Mouse (Mus musculus): Measurements from ENCODE around the gene Itpa. TPM values are rescaled to one million over a fixed set of nuclear protein-coding genes. Genes with fewer than 3 reads are reported as not detected.

The Itpa gene
- polyA plus RNA-seq, 1 experiment from 2014 or later, result 66.5 TPM

DNA sequence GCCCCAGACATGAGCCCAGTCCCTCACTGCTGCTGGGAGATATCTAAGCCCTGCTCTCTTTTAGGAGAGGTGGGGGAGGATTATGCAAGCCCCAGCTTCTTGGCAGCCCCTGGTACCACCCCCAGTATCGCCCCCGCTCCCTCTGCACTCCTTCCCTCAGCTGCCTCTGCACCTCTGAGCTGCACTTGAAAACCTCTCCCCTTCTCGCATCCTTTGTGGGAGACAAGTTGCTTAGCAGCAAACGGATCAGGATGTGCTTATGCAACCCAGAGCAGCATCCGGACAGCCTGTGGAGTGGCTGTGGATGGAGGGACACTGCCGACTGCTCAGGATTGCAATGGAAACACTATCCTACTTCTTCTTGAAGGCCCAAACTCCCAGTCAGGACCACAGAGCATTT, 9.9 kb upstream of the Itpa start:
- Histone ChIP-seq H3K9ac (no peak overlapping the region), H3K9me3 (replicated peaks) (no peaks in the 10 kb centered on the region), H3K27me3 (no peaks in the 10 kb centered on the region), H3K4me2 (no peak overlapping the region), H3K36me3 (peaks cover 93% of the 10 kb centered on the region), H3K4me1 (replicated peaks) (peaks cover 58% of the 10 kb centered on the region), H3K27ac (peak overlapping the region; percentile 90), H3K4me3 (replicated peaks) (no peak overlapping the region)
- DNase-seq, result no peak
- no peak for ATAC-seq (ENCODE audit: low read depth)
- 82% methylated on average over 6 of the region's 6 CpGs for WGBS (ENCODE audit: insufficient replicate concordance)

DNA sequence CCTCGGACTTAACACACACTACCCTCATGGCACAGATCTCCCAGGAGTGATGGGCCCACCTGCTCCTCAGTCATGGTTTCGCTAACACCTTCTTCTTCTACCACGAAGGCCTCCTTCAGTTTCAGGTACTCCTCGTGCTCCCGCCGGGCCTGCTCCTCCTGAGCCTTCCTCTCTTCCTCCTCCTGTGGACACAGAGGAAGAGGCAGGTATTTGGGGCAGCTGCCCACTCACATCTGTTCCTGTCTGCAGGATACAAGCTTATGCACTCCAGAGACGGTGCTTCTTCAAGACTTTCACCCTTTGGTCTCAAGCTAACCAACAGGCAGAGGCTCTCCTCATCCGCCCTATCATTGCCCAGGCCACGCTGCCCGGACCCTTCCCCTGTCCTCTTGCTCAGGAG, 8.9 kb upstream of the Itpa start:
- ATAC-seq (ENCODE audit: low read depth) (no peak), DNase-seq (no peak)
- Histone ChIP-seq H3K4me2 (no peak overlapping the region), H3K27ac (no peak overlapping the region), H3K36me3 (peaks cover 88% of the 10 kb centered on the region), H3K27me3 (no peaks in the 10 kb centered on the region), H3K9me3 (replicated peaks) (no peaks in the 10 kb centered on the region), H3K9ac (no peak overlapping the region), H3K4me3 (replicated peaks) (no peak overlapping the region), H3K4me1 (replicated peaks) (peaks cover 61% of the 10 kb centered on the region)
- WGBS (ENCODE audit: insufficient replicate concordance), result 91% methylated on average over 10 of the region's 10 CpGs

GRCm38 (mm10) chr2:130663342-130663741, 4.1 kb upstream of the Itpa start:
- ATAC-seq (ENCODE audit: low read depth) (no peak), DNase-seq (no peak)
- peak overlapping the region; percentile 70 for H3K4me3 ChIP-seq (replicated peaks)
- peak overlapping the region; percentile 87 for H3K4me2 ChIP-seq
- no peaks in the 10 kb centered on the region for H3K9me3 ChIP-seq (replicated peaks)
- no peaks in the 10 kb centered on the region for H3K27me3 ChIP-seq
- peak overlapping the region; percentile 93 for H3K27ac ChIP-seq
- H3K4me1 ChIP-seq (replicated peaks), result peaks cover 44% of the 10 kb centered on the region
- H3K9ac ChIP-seq, result peak overlapping the region; percentile 84
- 88% methylated on average over 11 of the region's 11 CpGs for WGBS (ENCODE audit: insufficient replicate concordance)
- H3K36me3 ChIP-seq, result peaks cover 44% of the 10 kb centered on the region

DNA sequence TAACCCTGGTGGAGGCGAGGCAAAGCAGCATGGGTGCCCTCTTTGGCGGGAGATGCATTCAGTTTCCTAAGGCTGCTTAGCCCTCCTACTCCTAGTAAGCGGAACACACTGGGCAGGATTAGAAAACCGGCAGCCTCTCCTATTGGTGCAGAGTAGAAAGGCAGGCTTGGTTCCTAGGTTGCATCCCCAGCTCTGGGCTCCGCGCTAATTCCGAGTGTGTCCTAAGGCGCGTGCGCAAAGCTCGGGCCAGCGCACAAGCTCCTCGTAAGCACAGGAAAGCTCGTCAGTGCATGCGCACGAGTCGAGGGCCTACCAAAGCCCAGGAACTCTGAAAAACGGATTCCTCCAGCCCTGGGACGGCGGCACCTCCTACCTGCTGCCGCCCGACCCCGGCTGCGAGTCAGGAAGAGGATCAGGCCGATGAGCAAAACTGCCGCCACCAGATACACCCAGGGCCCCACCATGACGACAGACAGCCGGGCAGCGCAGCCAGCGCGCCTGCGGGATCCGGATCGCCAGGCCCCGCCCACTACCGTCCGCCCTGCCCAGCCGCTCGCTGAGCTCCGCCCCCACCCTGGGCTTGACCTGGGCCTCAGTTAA, 3.2 kb upstream of the Itpa start, which contains the start of gene Ddrgk1:
Gene Ddrgk1 (minus strand): TSS at position 558 of the 600 bp plus-strand sequence.
- ATAC-seq (ENCODE audit: low read depth) (peak; percentile 91), DNase-seq (peak; percentile 92)
- H3K36me3 ChIP-seq, result peaks cover 35% of the 10 kb centered on the region
- H3K4me1 ChIP-seq (replicated peaks), result peaks cover 52% of the 10 kb centered on the region
- H3K27ac ChIP-seq, result peak within 1 kb of the TSS; percentile 93
- H3K4me3 ChIP-seq (replicated peaks), result peak within 1 kb of the TSS; percentile 70
- no peaks in the 10 kb centered on the region for H3K9me3 ChIP-seq (replicated peaks)
- peak within 1 kb of the TSS; percentile 84 for H3K9ac ChIP-seq
- peak within 1 kb of the TSS; percentile 87 for H3K4me2 ChIP-seq
- no peaks in the 10 kb centered on the region for H3K27me3 ChIP-seq
- WGBS (ENCODE audit: insufficient replicate concordance), result under 1% methylated on average over 40 of the region's 40 CpGs

DNA sequence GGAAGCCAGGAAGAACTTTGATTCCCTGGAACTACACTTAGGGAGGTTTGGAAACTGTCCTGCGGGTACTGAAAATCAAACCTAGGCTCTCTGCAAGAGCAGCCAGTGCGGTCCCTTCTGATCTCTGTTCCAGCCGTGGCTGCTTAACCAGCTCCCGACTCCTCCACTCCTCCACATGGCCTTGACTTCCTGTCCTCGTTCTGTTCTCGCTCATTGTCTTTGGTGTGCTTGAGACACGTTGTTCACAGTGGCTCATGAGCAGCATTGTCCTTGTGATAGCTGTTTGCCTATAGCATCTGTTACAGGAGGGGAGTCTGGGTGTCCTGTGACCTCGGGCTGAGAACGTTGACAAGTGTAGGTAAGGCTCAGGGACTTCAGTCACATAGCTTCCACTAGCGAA, 9.8 kb downstream of the Itpa start:
- Histone ChIP-seq H3K4me1 (replicated peaks) (no peaks in the 10 kb centered on the region), H3K9ac (no peak overlapping the region), H3K4me2 (no peak overlapping the region), H3K9me3 (replicated peaks) (no peaks in the 10 kb centered on the region), H3K4me3 (replicated peaks) (no peak overlapping the region), H3K27me3 (no peaks in the 10 kb centered on the region), H3K36me3 (peaks cover 97% of the 10 kb centered on the region), H3K27ac (no peak overlapping the region)
- WGBS (ENCODE audit: insufficient replicate concordance), result 81% methylated on average over 10 of the region's 10 CpGs
- DNase-seq (no peak), ATAC-seq (ENCODE audit: low read depth) (no peak)

GRCm38 (mm10) chr2:130679154-130679553, 11.7 kb downstream of the Itpa start:
- Histone ChIP-seq H3K27me3 (no peaks in the 10 kb centered on the region), H3K4me2 (no peak overlapping the region), H3K36me3 (peaks cover 96% of the 10 kb centered on the region), H3K9me3 (replicated peaks) (no peaks in the 10 kb centered on the region), H3K27ac (no peak overlapping the region), H3K4me1 (replicated peaks) (no peaks in the 10 kb centered on the region), H3K4me3 (replicated peaks) (no peak overlapping the region), H3K9ac (no peak overlapping the region)
- ATAC-seq (ENCODE audit: low read depth), result no peak
- 91% methylated on average over 12 of the region's 12 CpGs for WGBS (ENCODE audit: insufficient replicate concordance)
- no peak for DNase-seq

- Histone ChIP-seq H3K4me3 (replicated peaks) (no peak overlapping the region), H3K27ac (no peak overlapping the region), H3K4me1 (replicated peaks) (no peaks in the 10 kb centered on the region), H3K36me3 (peaks cover 97% of the 10 kb centered on the region), H3K27me3 (no peaks in the 10 kb centered on the region), H3K9ac (no peak overlapping the region), H3K4me2 (no peak overlapping the region), H3K9me3 (replicated peaks) (no peaks in the 10 kb centered on the region)
- DNase-seq (no peak), ATAC-seq (ENCODE audit: low read depth) (no peak)
- WGBS (ENCODE audit: insufficient replicate concordance), result 85% methylated on average over 6 of the region's 6 CpGs
These were observed 12.5 kb downstream of the Itpa start for GRCm38 (mm10) chr2:130679899-130680298.

DNA sequence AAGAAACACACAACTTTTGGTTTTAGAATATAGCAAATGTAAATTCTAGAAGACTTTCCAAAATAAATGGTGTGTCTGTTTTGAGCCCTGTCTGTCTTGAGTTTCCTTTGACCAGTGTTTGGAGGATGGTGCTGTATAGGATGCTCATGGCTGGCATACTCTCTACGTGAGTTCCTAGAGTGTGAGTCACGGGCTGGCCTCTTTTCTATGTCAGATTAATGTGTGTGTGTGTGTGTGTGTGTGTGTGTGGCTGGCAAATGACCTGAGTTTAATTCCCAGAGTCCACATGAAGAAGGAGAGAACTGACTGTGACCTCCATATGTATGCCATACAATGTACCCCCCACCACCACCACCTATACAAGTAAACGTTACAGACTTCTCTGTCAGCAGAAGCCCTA, 14.1 kb downstream of the Itpa start:
- no peak overlapping the region for H3K4me2 ChIP-seq
- no peak for ATAC-seq (ENCODE audit: low read depth)
- H3K36me3 ChIP-seq, result peaks cover 83% of the 10 kb centered on the region

DNA sequence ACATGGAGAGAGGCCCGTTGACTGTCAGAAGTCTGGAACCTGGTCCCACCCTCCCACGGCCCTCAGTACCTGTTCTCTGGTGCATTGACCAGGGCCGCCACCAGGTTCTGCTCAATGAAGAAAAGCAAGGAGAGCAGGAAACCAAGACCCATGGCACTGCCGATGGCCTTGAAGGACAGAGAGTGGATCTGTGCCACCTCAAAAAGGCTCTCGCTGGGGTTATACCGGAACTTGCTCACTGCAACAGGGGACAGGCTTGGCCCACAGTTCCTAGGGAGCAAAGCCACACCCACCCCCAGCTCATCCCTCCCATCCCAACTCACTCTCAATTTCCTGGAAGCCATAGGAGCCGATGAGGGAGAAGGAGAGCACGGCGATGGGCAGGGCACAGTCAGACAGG, 18.0 kb downstream of the Itpa start:
- 79% methylated on average over 9 of the region's 9 CpGs for WGBS (ENCODE audit: insufficient replicate concordance)
- peaks cover 44% of the 10 kb centered on the region for H3K36me3 ChIP-seq
- H3K4me3 ChIP-seq (replicated peaks), result no peak overlapping the region
- no peaks in the 10 kb centered on the region for H3K9me3 ChIP-seq (replicated peaks)
- H3K4me1 ChIP-seq (replicated peaks), result no peaks in the 10 kb centered on the region
- DNase-seq (no peak), ATAC-seq (ENCODE audit: low read depth) (no peak)
- H3K9ac ChIP-seq, result no peak overlapping the region
- 0 out of 2 replicates have a peak, but pooled peaks cover 3% of the 10 kb centered on the region for H3K27me3 ChIP-seq
- H3K27ac ChIP-seq, result no peak overlapping the region
- H3K4me2 ChIP-seq, result no peak overlapping the region

More for the DNA sequence above, 14.1 kb downstream of the Itpa start:
- no peaks in the 10 kb centered on the region for H3K9me3 ChIP-seq (replicated peaks)
- 76% methylated on average over 3 of the region's 3 CpGs for WGBS (ENCODE audit: insufficient replicate concordance)
- H3K4me3 ChIP-seq (replicated peaks), result no peak overlapping the region
- no peaks in the 10 kb centered on the region for H3K4me1 ChIP-seq (replicated peaks)
- no peak overlapping the region for H3K27ac ChIP-seq
- no peaks in the 10 kb centered on the region for H3K27me3 ChIP-seq
- DNase-seq, result no peak
- H3K9ac ChIP-seq, result no peak overlapping the region

GRCm38 (mm10) chr2:130689011-130689410, 21.6 kb downstream of the Itpa start:
- Histone ChIP-seq H3K27me3 (0 out of 2 replicates have a peak, but pooled peaks cover 3% of the 10 kb centered on the region), H3K4me2 (no peak overlapping the region), H3K9ac (no peak overlapping the region), H3K9me3 (replicated peaks) (no peaks in the 10 kb centered on the region), H3K4me1 (replicated peaks) (no peaks in the 10 kb centered on the region), H3K36me3 (peaks cover 11% of the 10 kb centered on the region; the same call in 1 of the 2 replicates), H3K4me3 (replicated peaks) (no peak overlapping the region), H3K27ac (no peak overlapping the region)
- ATAC-seq (ENCODE audit: low read depth), result no peak
- WGBS (ENCODE audit: insufficient replicate concordance), result 42% methylated on average over 2 of the region's 2 CpGs
- no peak for DNase-seq

GRCm38 (mm10) chr2:130693563-130693962, 26.2 kb downstream of the Itpa start:
- Histone ChIP-seq H3K4me1 (replicated peaks) (peaks cover 16% of the 10 kb centered on the region), H3K4me3 (replicated peaks) (no peak overlapping the region), H3K36me3 (no peaks in the 10 kb centered on the region), H3K27ac (no peak overlapping the region), H3K27me3 (peaks cover 40% of the 10 kb centered on the region), H3K4me2 (no peak overlapping the region), H3K9me3 (replicated peaks) (no peaks in the 10 kb centered on the region), H3K9ac (no peak overlapping the region)
- ATAC-seq (ENCODE audit: low read depth), result no peak
- DNase-seq, result no peak
- 34% methylated on average over 3 of the region's 3 CpGs for WGBS (ENCODE audit: insufficient replicate concordance)

GRCm38 (mm10) chr2:130696700-130697152, 29.3 kb downstream of the Itpa start:
- Histone ChIP-seq H3K36me3 (no peaks in the 10 kb centered on the region), H3K9ac (peak overlapping the region; percentile 26; the same call in 1 of the 2 replicates), H3K4me3 (replicated peaks) (peak overlapping the region; percentile 61), H3K27ac (no peak overlapping the region), H3K4me1 (replicated peaks) (peaks cover 16% of the 10 kb centered on the region), H3K4me2 (peak overlapping the region; percentile 86), H3K9me3 (replicated peaks) (no peaks in the 10 kb centered on the region), H3K27me3 (peaks cover 54% of the 10 kb centered on the region)
- no peak for ATAC-seq (ENCODE audit: low read depth)
- DNase-seq, result no peak
- WGBS (ENCODE audit: insufficient replicate concordance), result 2% methylated on average over 31 of the region's 31 CpGs

All from liver, embryonic 13.5 days (tissue).